Mouse (Mus musculus): ENCODE measurements around the gene Ankrd2.
A peak's percentile ranks its signal among the peaks of the same experiment; 100 is the strongest.

Ankrd2 gene

GRCm38 (mm10) chr19:42016251-42016650 is 19.5 kb upstream of the Ankrd2 start:
- no peak for DNase-seq

GRCm38 (mm10) chr19:42016840-42017239 is 19.0 kb upstream of the Ankrd2 start:
- DNase-seq, result no peak

GRCm38 (mm10) chr19:42017399-42018247 is 18.2 kb upstream of the Ankrd2 start:
- no peak for DNase-seq

- DNase-seq, result peak; percentile 50
These were observed 16.7 kb upstream of the Ankrd2 start for GRCm38 (mm10) chr19:42019011-42019522.

GRCm38 (mm10) chr19:42021681-42022541 is 13.9 kb upstream of the Ankrd2 start:
- no peak for DNase-seq

- DNase-seq, result no peak
These were observed 13.3 kb upstream of the Ankrd2 start for GRCm38 (mm10) chr19:42022542-42022848.

- peak; percentile 86 for DNase-seq
These were observed 9.6 kb upstream of the Ankrd2 start for GRCm38 (mm10) chr19:42026158-42026557.

- no peak for DNase-seq
These were observed 4.7 kb upstream of the Ankrd2 start for GRCm38 (mm10) chr19:42031112-42031511.

GRCm38 (mm10) chr19:42033611-42034010 is 2.2 kb upstream of the Ankrd2 start:
- no peak for DNase-seq

GRCm38 (mm10) chr19:42034146-42034775 is 1.5 kb upstream of the Ankrd2 start:
- peak; percentile 56 for DNase-seq

GRCm38 (mm10) chr19:42034881-42035455 is 832 bp upstream of the Ankrd2 start:
- no peak for DNase-seq

GRCm38 (mm10) chr19:42036357-42036756 is 557 bp downstream of the Ankrd2 start:
- DNase-seq, result no peak

GRCm38 (mm10) chr19:42037167-42037702 is 1.4 kb downstream of the Ankrd2 start:
- DNase-seq, result no peak

- no peak for DNase-seq
These were observed 2.5 kb downstream of the Ankrd2 start for GRCm38 (mm10) chr19:42038310-42038709.

- no peak for DNase-seq
These were observed 8.2 kb downstream of the Ankrd2 start for GRCm38 (mm10) chr19:42043988-42044387.

- peak; percentile 85 for DNase-seq
These were observed 9.7 kb downstream of the Ankrd2 start, which contains the start of gene Hoga1 for GRCm38 (mm10) chr19:42045269-42046102. TSS of gene Hoga1 (plus strand) at chr19:42045610.

GRCm38 (mm10) chr19:42050251-42050650 is 14.5 kb downstream of the Ankrd2 start:
- no peak for DNase-seq

- DNase-seq, result no peak
These were observed 15.6 kb downstream of the Ankrd2 start for GRCm38 (mm10) chr19:42051351-42051750.

GRCm38 (mm10) chr19:42051948-42052347 is 16.1 kb downstream of the Ankrd2 start, which contains the start of gene 4933411K16Rik:
TSS of gene 4933411K16Rik (plus strand) at chr19:42052248.
- no peak for DNase-seq

- no peak for DNase-seq
These were observed 18.5 kb downstream of the Ankrd2 start for GRCm38 (mm10) chr19:42054255-42054654.

- DNase-seq, result no peak
These were observed 20.1 kb downstream of the Ankrd2 start for GRCm38 (mm10) chr19:42055881-42056280.

Measured in thymus, postnatal 4 days (tissue).